Mouse (Mus musculus) limb, embryonic 10.5 days (tissue): ENCODE measurements around the gene Dynlt1f. TPM values are rescaled to one million over a fixed set of nuclear protein-coding genes. Genes with fewer than 3 reads are reported as not detected.
"Not testable (repeated sequence)": the region's sequence is repeated elsewhere in the genome, so short reads cannot be mapped to it uniquely, and the experiment has no call there.

Source experiments
- DNase-seq: peaks from one replicate; pipeline ENCODE4 v3.0.0-alpha.2; 2017; ENCODE audit warnings: low spot score
- H3K27ac ChIP-seq: fragments of 300-500 bp; sonication (generic); 2 replicates; pipeline ENCODE4 v1.5.1; 2016; ENCODE audit warnings: mild to moderate bottlenecking
- H3K27me3 ChIP-seq: fragments of 300-500 bp; sonication (generic); 2 replicates; pipeline ENCODE4 v1.6.1; 2016; ENCODE audit warnings: low read depth, mild to moderate bottlenecking; ENCODE audit not compliant: poor library complexity, severe bottlenecking
- H3K36me3 ChIP-seq: fragments of 300-500 bp; sonication (generic); 2 replicates; pipeline ENCODE4 v1.6.1; 2016; ENCODE audit warnings: mild to moderate bottlenecking, moderate library complexity
- H3K4me1 ChIP-seq: fragments of 300-500 bp; sonication (generic); 2 replicates; pipeline ENCODE4 v1.6.1; 2016
- H3K4me3 ChIP-seq: fragments of 300-500 bp; sonication (generic); 2 replicates; pipeline ENCODE4 v1.5.1; 2016; ENCODE audit warnings: mild to moderate bottlenecking, moderate library complexity
- H3K9me3 ChIP-seq: fragments of 300-500 bp; sonication (generic); replicated peaks from 2 replicates; pipeline ENCODE4 v1.6.1; 2016; ENCODE audit warnings: mild to moderate bottlenecking
- WGBS: fragments of 180-500 bp; shearing (Covaris S2); methylation state at CpG from one replicate; pipeline ENCODE4 v1.1.7; 2016; 5-methylcytosine and 5-hydroxymethylcytosine counted together
- polyA plus RNA-seq: library from polyadenylated mRNA; unstranded; fragments of >200 nt; fragmentation: Nextera tagmentation; extraction: Ambion mirVana; gene quantifications from 2 replicates; pipeline ENCODE4 v1.2.1, GENCODE M21; 2016

The Dynlt1f gene
- polyA plus RNA-seq, 1 experiment from 2014 or later: 330 TPM

DNA sequence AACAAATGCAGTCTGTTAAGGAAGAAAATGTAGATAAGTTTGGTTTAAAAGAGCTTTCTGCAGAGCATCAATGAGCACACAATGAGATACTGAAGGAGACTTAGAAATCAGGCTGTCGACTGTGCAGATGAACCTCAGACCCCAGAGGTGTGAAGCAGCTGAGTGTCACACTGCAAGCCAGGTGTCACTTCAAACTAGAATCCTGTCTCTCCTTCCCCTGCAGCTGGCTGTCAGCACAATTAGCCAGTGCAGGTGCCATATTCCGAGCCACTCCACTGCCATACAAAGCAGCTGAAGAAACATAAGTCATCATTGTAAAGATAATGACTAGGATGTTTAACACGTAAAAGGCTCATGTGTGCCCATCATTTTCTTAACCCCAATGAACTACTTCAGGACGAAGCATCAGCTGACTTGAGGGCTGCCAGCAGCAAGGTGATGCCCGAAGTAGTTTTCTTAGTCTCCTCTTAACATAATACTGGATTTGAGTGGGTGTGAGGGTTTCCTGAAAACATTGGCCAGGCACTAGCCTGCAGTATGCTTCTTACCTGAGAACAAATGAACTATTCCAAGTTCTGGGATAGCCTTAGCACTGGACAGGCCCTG, 2.3 kb downstream of the Dynlt1f start:
- not testable (repeated sequence) for H3K27ac ChIP-seq, H3K36me3 ChIP-seq, DNase-seq, H3K27me3 ChIP-seq, H3K4me1 ChIP-seq, H3K9me3 ChIP-seq, H3K4me3 ChIP-seq
- 87% methylated on average over 4 of the region's 5 CpGs for WGBS

DNA sequence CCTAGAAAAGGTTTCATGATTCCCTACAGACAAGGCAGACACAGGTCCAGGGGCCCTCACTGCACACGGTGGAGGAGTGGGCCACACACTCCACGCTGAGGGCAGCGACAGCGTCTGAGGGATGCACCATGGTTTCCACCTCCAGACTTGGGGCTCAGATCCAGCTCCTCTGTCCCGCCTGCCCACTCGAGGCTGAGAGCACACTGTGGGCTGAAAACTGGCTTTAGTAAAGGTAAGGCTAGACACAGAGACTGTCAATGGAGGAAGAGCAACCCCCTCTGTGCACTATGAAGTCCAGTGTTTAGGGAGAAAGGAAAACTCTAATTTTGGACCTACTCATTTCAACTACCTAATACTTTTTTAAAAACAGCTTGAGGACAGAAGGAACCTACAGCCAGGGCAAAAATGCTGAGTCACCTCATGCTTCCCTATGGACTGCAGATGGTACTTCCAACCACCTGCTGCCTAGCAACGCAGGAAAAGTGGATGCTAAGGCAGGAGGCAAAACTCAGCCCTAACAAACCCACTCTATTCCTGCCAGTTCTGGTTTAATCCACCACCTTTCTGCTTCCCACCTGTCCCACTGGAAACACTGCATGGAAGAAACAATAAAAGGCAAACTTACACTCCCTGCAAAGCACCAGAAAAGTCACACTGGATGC, 4.7 kb downstream of the Dynlt1f start:
- DNase-seq, H3K27me3 ChIP-seq, H3K4me1 ChIP-seq, H3K27ac ChIP-seq, H3K4me3 ChIP-seq, H3K9me3 ChIP-seq: not testable (repeated sequence)
- 96% methylated on average over 6 of the region's 7 CpGs for WGBS
- H3K36me3 ChIP-seq: peaks cover 14% of the 10 kb centered on the region; the same call in 1 of the 2 replicates

DNA sequence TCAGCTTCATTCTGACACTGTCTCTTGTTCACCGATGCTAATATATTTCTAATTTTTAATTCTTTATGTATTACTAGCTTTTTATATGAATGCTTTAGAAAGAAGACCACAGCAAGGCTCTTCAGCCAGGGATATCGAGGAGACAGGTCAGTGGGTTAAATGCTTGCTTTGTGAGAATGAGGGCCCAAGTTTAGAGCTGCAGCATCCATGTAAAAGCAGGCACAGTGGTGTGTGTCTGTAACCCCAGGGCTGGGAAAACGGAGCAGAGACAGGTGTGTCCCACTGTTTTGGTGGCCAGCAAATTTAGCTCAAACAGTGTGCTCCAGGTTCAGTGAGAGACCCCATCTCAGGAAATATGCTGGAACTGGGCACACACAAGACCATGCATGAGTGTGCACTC, 8.2 kb downstream of the Dynlt1f start:
- H3K4me1 ChIP-seq, H3K27ac ChIP-seq, H3K27me3 ChIP-seq, H3K4me3 ChIP-seq, H3K9me3 ChIP-seq, DNase-seq: not testable (repeated sequence)
- WGBS: 96% methylated on average over 3 of the region's 3 CpGs
- peaks cover 11% of the 10 kb centered on the region; the same call in 1 of the 2 replicates for H3K36me3 ChIP-seq

DNA sequence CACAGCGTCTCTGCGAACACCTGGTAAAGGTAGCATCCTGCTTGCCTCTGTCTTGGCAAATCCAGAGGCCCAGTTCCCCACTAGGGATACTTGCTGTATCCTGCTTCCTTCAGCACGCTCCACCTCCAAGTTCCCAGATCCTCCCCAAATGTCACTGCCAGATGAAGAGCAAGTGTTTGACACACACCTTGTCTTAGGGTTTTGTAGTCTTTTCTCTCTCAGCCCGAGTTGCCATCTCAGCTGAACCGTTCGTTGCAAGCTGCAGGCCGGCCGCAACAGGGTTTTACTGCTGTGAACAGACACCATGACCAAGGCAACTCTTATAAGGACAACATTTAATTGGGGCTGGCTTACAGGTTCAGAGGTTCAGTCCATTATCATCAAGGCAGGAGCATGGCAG, 8.9 kb downstream of the Dynlt1f start:
- not testable (repeated sequence) for H3K4me3 ChIP-seq, H3K4me1 ChIP-seq, H3K27ac ChIP-seq, DNase-seq, H3K27me3 ChIP-seq, H3K9me3 ChIP-seq
- H3K36me3 ChIP-seq: peaks cover 11% of the 10 kb centered on the region; the same call in 1 of the 2 replicates
- WGBS: 96% methylated on average over 8 of the region's 8 CpGs

DNA sequence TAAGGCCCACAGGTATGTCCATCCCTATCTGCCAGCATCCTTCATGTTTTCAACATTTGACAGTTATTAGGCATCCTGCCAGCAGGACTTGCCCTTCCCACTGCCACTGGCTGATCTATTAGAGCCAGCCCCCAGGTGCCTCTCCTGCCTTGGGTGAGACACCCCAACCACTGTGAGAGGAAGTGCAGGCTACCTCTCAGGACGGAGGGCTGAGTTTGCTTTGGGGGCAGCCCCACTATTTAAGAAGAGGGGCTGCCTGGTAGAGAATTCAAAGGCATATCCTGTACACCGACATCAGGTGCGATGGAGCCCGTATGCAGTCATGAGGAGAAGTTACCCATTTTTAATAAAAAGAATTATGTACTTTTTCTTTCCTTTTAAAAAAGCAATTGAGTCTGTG, 10.0 kb downstream of the Dynlt1f start:
- H3K9me3 ChIP-seq, H3K4me3 ChIP-seq, H3K4me1 ChIP-seq, H3K27ac ChIP-seq, H3K27me3 ChIP-seq, DNase-seq, H3K36me3 ChIP-seq: not testable (repeated sequence)
- WGBS: 95% methylated on average over 4 of the region's 4 CpGs

DNA sequence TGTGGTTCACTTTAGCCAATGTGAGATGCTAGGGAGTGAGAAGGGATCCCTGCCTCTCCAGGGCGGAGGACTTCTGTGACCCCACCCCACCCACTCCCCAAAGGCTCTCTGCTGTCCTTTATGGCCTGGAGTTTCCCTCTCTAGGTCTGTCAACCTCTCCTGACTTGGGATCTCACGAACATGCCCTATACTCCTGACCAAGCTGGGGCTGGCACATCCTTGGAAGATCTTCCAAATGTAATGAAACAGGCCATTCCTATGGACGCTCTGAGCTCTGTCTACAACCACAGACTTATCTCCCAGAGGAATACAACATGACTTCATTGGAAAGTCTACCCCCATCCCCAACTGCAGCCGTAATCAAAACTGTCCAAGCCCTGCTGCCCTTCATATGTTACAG, 11.0 kb downstream of the Dynlt1f start:
- not testable (repeated sequence) for H3K27ac ChIP-seq, H3K36me3 ChIP-seq, H3K27me3 ChIP-seq, H3K4me1 ChIP-seq, H3K4me3 ChIP-seq, H3K9me3 ChIP-seq, DNase-seq
- WGBS: 92% methylated on average over 4 of the region's 4 CpGs

DNA sequence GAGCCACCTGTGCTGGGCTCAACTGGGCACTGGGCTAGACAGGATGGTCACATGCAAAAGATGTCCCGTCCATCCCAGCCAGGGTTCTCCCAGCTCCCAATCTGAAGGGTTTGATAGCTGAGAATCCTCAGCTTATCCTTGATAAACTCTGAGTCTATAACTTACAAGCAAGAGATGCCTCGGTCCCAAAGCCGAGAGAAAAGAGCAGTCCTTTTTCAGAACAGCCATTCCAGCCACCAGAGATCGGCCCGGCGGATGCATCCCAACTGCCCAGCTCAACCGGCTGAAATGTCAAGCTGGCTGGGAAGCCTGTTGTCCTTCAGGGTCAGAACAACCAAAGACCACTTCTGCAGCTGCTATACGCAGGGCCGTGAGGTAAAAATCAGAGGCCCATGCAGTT, 11.5 kb downstream of the Dynlt1f start:
- not testable (repeated sequence) for H3K36me3 ChIP-seq, H3K9me3 ChIP-seq, H3K4me1 ChIP-seq, H3K27me3 ChIP-seq, DNase-seq, H3K4me3 ChIP-seq, H3K27ac ChIP-seq
- 95% methylated on average over 7 of the region's 9 CpGs for WGBS

DNA sequence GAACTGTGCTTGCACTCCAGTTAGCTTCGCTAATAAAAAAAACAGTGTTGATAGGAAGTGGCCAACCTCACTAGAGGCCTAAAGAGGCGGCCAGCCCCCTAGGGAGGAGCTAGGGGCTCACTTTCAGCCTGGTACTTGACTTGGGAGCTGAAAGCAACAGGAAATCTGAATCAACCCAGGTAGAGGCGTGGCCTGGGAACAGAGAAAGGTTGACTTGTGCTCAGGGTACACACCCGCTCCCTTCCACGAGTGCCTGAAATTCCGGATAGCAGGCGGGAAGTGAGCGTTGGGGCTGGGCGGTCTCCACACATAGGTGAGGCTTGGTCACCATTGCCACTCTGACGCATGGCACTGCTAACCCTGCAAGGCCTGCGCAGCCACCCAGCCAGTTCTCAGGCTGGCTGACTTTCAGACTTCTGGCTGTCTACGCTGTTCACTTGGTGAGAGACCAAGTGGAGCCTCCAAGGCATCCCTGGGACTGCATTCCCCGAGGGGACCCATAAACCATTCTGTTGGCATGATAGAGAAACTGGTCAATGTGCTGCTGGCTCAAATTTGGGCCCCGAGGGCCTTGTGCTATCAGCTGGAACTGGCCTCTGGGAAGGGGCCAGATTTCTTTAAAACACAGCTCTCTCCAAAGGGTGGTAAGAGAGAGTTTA, 14.8 kb downstream of the Dynlt1f start:
- not testable (repeated sequence) for H3K4me1 ChIP-seq, H3K4me3 ChIP-seq, DNase-seq, H3K9me3 ChIP-seq, H3K27me3 ChIP-seq, H3K36me3 ChIP-seq, H3K27ac ChIP-seq
- 85% methylated on average over 14 of the region's 14 CpGs for WGBS

DNA sequence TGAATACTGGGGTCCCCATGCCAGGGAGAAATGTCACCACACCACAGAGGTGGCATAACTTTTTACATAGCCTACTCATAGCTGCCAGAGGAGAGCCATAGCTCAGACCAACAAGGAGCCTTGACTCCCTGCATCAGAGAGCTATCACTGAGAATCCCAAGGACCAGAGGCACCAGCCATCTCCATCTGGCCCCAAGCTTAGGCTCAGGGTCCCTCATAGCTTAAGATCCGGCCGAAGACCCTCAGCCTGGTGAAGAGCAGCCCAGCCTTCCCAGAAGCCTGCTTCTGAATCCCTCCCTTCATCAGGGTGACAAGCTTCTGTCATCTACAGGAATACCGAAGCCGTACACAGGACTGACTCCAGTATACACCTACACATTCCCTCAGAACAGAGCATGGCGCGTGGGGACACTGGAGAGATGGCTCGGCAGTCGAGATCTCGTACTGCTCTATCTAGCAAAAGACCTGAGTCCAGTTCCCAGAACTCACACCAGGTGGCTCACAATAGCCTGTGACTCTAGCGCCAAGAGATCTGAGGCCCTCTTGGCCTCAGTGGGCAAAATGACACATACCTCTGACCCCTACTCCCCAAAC, 15.6 kb downstream of the Dynlt1f start:
- not testable (repeated sequence) for H3K27me3 ChIP-seq, DNase-seq, H3K36me3 ChIP-seq, H3K4me1 ChIP-seq, H3K4me3 ChIP-seq, H3K27ac ChIP-seq, H3K9me3 ChIP-seq
- WGBS: 95% methylated on average over 10 of the region's 10 CpGs

DNA sequence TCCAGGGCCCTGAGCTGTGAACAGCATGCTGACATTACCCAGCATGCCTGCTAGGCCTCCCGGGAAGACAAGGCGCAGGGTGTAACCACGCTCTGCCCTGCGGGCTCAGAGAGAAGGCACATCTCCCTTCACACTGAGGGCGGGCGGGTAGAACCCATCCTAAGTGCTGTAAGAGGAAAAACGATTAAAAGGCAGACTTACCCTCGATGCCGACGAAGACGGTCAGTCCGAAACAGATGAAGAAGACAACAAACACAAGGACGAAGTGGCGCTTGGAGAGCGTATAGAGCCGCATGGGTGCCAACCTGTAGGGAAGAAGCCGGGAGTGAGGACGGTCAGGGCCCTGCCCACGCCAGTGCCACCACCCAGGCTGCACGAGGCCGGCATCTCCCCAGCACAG, 16.2 kb downstream of the Dynlt1f start:
- DNase-seq, H3K4me1 ChIP-seq, H3K27ac ChIP-seq, H3K27me3 ChIP-seq, H3K4me3 ChIP-seq, H3K36me3 ChIP-seq, H3K9me3 ChIP-seq: not testable (repeated sequence)
- 94% methylated on average over 17 of the region's 21 CpGs for WGBS

DNA sequence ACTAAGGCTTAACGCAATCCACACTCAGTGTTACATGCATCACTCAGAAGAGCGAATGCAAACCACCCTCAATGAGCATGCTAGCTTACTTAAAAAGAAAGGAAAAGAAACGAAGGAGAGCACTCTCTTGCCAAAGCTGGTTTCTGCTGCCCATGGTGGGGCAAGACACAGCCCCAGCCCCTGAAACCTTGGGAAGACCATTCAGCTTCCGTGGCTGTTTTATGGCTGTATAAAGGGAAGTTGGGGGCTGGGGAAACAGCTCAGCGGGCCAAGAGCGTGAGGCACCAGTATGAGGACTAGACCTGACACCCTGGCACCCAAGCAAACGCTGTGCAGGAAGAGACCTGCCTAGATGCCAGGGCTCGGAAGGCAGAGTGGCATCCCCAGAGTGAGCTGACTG, 17.3 kb downstream of the Dynlt1f start:
- H3K36me3 ChIP-seq, DNase-seq, H3K9me3 ChIP-seq, H3K27me3 ChIP-seq, H3K4me1 ChIP-seq, H3K27ac ChIP-seq, H3K4me3 ChIP-seq: not testable (repeated sequence)
- 82% methylated on average over 8 of the region's 8 CpGs for WGBS

DNA sequence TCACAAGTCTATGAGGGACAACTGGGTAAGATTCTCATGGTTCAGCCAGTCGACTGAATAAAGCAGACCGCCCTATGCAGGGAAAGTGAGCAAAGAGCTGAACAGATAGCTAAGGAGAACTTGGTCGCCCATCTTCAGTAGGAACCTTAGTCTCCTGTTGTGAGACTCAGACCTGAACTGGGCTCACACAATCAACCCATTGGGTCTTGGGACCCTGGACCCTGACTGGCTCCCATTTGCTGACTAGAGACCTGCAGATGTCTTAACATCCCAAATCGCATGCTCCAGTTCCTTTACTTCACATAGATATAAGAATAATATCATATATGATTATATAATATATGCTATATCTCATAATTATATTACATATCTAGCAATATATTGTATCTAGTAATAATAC, 18.3 kb downstream of the Dynlt1f start:
- not testable (repeated sequence) for H3K9me3 ChIP-seq, H3K4me3 ChIP-seq, H3K4me1 ChIP-seq, H3K36me3 ChIP-seq, DNase-seq, H3K27ac ChIP-seq, H3K27me3 ChIP-seq
- 90% methylated on average over 4 of the region's 4 CpGs for WGBS

DNA sequence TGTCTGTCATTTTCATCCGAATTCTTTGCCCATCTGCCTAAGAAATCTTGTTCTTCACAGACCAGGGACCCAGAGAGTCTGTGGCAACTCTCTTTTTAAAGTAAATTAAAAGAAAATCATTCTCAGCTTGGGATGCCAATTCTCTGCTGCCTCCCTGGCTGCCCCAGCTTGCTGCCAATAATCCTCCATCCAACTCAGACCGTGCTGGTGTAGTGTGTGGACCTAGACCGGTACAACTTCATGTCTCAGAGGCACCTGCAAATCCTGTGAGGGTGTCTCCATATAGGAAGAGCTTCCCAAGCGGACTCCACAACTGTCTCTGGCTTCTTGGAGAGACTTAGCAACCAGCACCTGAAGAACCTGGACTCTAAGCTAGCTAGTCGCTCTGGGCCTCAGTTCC, 18.8 kb downstream of the Dynlt1f start:
- 86% methylated on average over 5 of the region's 5 CpGs for WGBS
- no peak for DNase-seq
- Histone ChIP-seq H3K4me3 (no peak overlapping the region), H3K27ac (no peak overlapping the region), H3K9me3 (no peaks in the 10 kb centered on the region; the same call in 1 of the 2 replicates), H3K36me3 (no peaks in the 10 kb centered on the region), H3K27me3 (no peaks in the 10 kb centered on the region), H3K4me1 (no peaks in the 10 kb centered on the region)
